Mouse (Mus musculus) heart, adult 9 months (tissue): Measurements from ENCODE around the gene Osbpl10.
A peak's percentile ranks its signal among the peaks of the same experiment; 100 is the strongest.

Experiments
- DNase-seq, 2 experiments: peaks; one replicate each; pipeline ENCODE4 v3.0.0; 2022; ENCODE audit warnings: low spot score in 2 of 2

The Osbpl10 gene

DNA sequence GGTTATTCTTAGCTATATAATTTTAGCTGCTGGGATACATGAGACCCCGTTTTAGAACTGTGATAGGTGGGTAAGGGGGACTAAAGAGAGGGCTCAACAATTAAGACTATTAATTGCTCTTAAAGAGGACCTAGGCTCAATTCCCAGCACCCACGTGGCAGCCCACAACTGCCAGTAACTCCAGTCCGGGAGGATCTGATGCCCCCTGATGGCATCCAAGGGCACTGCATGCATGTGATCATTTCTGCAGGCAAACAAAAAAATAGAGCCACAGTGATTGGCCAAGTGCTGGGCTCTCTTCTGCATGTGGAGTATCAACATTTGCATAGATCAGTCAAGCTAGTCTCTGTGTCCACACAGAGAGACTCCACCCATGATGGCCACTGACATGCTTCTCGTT, 96.8 kb downstream of the Osbpl10 start:
- DNase-seq: no peak

GRCm38 (mm10) chr9:115088295-115088993, 110.1 kb downstream of the Osbpl10 start:
- DNase-seq: peak; percentile 53

- no peak for DNase-seq
Observed at GRCm38 (mm10) chr9:115089644-115090043, 111.3 kb downstream of the Osbpl10 start.

- DNase-seq: peak in 1 of 2 experiments; percentile 9
Observed at GRCm38 (mm10) chr9:115096481-115096880, 118.1 kb downstream of the Osbpl10 start.

- no peak for DNase-seq
Observed at GRCm38 (mm10) chr9:115097340-115097739, 119.0 kb downstream of the Osbpl10 start.

DNA sequence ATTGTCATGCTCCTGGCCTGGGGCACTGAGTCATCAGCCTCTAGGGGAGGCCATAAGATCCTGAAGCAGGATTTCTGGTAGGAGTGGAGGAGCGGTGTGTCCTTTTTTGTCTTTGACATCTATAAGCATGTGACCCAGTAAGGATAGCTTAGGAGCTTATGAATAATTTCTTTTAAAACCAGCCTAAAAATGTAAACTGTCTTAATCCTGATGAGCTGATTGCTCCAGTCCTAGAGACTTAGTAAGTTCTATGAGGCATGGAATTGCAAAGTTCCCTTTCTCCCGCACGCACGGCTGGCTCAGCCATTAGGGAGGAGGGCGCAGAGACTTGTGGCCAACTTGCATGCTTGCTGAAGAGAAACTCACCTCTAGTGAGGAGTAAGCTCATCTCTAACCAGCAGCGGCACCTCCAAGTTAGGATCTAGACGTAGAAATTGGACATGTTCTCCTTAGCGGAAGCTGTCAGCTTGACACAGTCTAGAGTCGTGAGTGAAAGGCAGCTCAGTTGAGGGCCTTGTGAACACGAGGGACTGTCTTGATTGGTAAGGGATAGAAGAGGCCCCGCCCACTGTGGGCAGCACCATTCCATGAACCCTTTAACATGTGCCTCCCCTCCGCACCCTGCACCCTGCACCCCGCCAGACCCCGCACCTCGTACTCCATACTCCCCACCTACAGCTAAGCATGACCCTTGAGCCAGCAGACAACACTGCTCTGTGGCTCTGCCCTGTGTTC, 122.0 kb downstream of the Osbpl10 start:
- no peak for DNase-seq

GRCm38 (mm10) chr9:115107430-115107829, 129.1 kb downstream of the Osbpl10 start:
- DNase-seq: no peak

DNA sequence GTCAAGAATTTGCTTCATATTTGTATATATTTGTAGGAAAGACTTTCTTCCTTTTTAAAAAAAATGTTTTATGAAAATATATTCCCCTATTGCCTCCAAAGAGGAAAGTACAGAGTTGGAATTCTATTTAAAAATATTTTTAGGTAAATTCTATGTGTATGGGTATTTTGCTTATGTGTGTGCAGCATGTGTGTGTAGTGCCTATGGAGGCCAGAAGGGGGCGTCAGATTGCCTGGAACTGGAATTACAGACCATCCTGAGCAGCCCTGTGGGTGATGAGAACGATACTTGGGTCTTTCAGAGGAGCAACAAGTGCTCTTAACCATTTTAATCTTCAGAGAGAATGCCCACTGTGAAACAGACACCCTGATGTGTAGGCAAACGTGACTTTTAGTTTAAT, 132.3 kb downstream of the Osbpl10 start:
- no peak for DNase-seq

GRCm38 (mm10) chr9:115117314-115117713, 138.9 kb downstream of the Osbpl10 start:
- no peak for DNase-seq

DNA sequence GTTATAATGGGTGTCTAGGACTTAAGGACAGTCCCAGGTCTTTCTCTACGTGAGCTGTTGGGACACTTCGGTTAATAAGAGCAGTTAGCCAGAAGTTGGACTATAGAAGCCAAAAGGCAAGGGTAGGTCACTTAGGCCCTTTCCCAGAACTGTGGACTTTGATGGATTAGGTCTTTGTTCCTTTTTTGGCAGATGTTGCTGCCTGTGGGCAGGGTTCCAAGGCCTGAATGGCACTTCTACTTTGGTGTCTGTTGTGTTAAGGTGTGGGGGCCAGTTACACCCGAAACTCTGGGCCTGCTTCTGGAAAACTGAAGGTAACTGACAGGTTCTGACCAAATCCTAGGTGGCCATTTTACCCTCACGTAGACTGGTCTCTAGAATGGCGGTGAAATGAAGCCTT, 141.9 kb downstream of the Osbpl10 start:
- DNase-seq: no peak

GRCm38 (mm10) chr9:115120678-115121224, 142.4 kb downstream of the Osbpl10 start:
- no peak for DNase-seq

GRCm38 (mm10) chr9:115127342-115127741, 149.0 kb downstream of the Osbpl10 start:
- DNase-seq: no peak

DNA sequence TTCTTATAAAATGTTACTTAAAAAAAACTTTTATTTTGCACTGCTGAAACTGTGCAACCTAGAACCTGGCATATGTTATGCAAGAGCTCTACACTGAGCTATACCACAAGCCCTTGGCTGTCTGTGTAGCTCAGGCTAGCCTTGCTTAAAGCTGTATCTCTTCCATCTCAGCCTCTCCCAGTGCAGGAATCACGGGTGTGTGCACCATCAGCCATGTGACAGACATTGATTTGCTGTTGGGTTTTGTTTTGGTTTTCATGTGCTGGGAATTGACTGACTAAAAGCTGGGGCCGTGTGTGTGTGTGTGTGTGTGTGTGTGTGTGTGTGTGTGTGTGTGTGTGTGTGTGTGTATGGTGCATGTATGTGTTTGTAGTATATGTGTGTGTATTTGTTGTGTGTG, 155.6 kb downstream of the Osbpl10 start:
- DNase-seq: no peak

DNA sequence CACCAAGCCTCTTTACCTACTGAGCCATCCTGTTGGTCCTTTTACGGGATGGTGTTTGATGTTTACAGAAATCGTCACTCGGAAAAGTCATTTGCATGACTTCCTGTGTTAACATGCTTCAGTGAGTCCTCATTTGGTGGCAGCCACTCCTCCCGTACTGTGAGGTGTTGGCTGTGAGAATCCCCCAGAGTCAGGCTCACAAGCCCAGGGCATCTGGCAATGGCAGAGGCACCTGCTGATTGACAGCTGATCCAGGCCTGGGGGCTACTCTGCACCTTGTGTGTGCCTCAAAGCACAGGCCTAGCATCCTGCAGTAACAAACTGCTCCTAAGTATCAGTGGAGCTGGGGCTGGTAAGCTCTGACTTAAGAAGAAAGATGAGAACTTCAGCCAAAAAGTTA, 156.4 kb downstream of the Osbpl10 start:
- DNase-seq: no peak

GRCm38 (mm10) chr9:115135352-115135751, 157.0 kb downstream of the Osbpl10 start:
- DNase-seq: no peak

DNA sequence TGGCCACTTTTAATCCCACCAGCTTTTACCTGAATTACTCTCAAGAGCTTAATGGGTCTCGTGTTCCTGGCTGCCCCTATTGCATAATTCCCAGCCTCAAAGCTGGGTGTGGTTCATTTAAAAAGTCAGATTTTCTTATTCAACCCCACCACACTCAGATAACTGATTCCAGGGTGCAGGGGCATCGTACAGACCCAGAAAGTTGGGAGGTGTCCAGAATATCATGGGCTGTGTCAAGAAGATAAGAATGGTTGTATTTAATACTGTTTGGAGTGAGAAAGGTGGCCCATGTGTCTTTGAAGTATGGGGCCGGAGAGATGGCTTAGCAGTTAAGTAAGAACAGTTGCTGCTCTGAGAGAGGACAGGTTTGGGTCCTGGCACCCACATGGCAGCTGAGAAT, 159.5 kb downstream of the Osbpl10 start:
- no peak for DNase-seq

- DNase-seq: no peak
Observed at GRCm38 (mm10) chr9:115139597-115140332, 161.4 kb downstream of the Osbpl10 start.

GRCm38 (mm10) chr9:115147141-115147540, 168.8 kb downstream of the Osbpl10 start:
- no peak for DNase-seq

GRCm38 (mm10) chr9:115147586-115148355, 169.4 kb downstream of the Osbpl10 start:
- DNase-seq: no peak

DNA sequence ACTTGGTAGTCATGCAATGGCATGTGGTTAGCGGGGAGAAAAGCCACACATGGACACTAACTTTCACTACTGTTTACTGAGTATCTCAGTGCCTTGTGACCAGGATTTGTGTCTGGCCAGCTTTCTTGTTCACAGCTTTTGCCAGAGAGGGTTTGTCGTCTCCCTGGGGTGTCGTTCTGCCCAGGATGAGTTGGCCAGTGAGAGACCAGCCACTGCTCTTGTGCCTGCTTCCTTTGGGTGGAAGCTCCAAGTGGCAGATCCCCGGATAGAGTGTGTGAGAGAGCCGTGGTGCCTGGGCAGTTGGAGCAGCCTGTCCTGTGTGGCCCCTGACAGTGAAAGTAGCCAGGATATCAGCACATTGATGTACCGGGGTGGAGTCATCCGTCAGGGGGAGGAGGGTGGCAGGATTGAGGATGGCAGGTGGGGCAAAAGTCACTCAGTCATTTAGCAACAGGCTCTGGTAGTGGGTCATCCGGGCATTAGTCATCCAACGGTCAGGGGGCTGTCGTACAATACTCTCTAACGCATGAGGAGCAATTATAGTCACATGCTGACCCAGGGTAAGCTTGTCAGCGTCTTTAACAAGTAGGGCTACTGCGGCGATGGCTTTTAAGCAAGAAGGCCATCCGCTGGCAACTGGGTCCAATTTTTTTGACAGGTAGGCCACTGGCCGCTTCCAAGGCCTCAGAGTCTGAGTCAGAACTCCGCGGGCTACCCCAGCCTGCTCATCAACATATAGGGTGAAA, 170.8 kb downstream of the Osbpl10 start:
- DNase-seq: no peak

- peak; percentile 25 to 47 for DNase-seq
Observed at GRCm38 (mm10) chr9:115161591-115161990, 183.2 kb downstream of the Osbpl10 start.
